Mouse (Mus musculus) CD4-positive helper T cell, adult 2 months (primary cell): ENCODE data around the gene Lsm2.
"Not testable (repeated sequence)": the region's sequence is repeated elsewhere in the genome, so short reads cannot be mapped to it uniquely, and the experiment has no call there.

Experiments
- DNase-seq: peaks from one replicate; pipeline ENCODE4 v3.0.0-alpha.2; 2012; ENCODE audit warnings: low read depth, missing footprints, low spot score

Lsm2 gene

DNA sequence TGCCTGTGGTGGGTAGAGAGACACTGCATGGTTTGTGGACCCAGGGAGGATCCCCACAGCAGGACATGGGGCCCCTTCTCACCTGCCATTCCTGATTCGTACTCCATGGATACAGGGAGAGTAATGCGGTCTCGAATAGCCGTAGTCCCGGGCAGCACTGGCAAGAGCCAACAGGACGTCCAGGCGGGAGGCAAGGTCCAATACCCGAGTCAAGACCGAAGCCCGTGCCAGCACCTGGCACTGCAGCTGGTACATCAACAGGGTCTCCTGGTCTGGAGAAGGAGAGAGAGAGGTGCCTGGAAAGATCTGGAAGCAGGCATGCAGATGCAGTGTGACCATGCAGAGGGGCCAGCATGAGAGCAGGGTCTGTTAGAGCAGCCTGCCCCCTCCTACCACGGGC is 49.6 kb downstream of the Lsm2 start:
- DNase-seq, result no peak

DNA sequence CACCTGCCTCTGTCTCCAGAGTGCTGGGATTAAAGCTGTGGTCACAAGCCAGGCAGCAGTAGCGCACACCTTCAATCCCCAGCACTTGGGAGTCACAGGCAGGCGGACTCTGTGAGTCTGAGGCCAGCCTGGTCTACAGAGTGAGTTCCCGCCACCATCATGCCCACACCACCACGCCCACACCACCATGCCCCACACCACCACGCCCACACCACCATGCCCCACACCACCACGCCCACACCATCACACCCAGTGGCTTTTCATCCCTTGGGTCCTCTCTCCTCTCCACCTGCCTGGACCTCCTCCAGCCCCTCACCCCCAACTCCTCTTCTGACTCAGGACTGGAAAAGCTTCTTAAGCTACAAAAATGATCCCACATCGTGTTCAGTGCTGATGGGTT is 50.2 kb downstream of the Lsm2 start:
- DNase-seq, result no peak

DNA sequence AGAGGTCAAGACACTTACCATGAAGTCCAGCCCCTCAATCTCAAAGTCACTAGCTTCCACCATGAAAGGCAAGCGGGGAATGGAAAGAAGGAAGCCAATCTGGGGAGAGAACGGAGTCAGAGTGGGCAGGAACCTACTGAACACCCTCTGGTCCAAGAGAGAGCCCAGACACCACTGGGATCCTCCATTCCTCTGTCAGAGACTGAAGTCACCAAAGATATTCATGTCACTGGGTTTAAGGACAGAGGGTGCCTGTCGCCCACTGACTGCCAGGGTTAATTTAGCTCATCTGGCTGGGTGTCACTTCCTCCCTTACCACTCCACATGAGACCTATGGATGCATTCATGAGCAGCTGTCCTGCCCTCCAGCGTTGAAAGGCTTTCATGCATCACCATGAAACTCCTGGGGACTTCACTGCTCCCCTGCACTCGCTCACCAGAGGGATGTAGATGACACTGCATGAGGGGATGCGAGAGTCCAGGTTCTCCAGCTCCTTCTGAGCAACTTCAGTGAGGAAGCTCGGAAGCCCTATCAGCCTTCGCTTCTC is 50.7 kb downstream of the Lsm2 start:
- DNase-seq, result no peak

DNA sequence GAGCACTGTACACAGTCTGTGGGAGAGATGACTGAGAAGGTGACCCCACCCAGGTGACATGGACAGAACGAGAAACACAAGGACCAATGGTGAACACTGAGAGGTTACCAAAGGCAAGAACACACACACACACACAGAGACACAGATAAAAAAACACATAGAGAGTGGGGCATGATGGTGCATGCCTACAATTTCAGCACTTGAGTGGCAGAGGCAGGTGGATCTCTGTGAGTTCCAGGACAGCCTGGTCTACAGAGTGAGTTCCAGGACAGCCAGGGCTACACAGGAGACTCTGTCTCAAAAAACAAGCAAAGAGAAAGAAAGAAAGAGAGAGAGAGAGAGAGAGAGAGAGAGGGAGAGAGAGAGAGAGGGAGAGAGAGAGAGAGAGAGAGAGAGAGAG is 52.0 kb downstream of the Lsm2 start:
- not testable (repeated sequence) for DNase-seq

DNA sequence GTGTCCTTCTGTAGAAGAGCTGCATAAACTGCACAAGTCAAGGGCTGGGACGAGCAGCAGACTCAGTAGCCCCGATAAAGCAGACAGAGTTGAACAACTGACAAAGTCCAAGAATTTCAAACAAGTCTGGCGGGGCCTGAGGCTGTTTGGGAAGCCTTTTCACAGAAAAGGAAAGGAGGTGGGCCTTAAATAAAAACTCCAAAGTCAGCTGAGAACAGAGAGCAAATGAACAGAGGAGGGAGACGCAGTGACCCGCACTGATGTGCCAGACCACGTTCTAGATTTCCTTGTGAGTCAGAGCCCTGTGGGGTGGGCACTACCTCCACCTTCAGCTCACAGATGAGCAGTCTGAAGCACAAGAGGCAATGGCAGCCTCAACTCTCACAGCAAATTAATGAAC is 53.2 kb downstream of the Lsm2 start:
- no peak for DNase-seq
